In the genomic region with DNA sequence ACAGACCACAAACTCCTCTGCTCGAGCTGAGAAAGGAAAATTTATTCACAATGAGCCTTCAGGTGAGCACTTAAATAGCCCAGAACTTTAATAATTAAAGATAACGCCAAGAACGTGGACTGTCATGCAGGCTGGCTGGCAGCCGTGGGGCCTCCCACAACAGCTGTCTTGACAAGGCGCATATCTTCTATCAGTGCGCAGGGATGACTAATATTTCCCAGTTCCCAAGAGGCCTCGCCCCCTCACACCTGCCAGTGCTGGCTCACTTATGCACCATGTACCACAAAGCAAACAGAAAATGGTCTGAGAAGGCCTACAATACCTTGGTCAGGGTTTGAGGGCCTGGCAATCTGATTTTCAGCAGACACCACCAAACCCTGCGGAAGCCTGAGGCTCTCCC, we compare ENCODE assay signal across 10 mouse cellular contexts. TPM values are rescaled to one million over a fixed set of nuclear protein-coding genes. Genes with fewer than 3 reads are reported as not detected.
A peak's percentile ranks its signal among the peaks of the same experiment; 100 is the strongest.
DNase-seq lines count a peak whose midpoint lies in the region; ATAC-seq lines count a peak whose summit lies in the region.
"Had no signal": no experiment of that assay in that cellular context is flagged by ENCODE, and none has a peak within 500 bp of the region (broad histone marks: within the 10 kb centered on the region; RNA-seq: fewer than 3 reads in every experiment).

No protein-coding gene starts in this region.

- WGBS in kidney, embryonic 15.5 days: 62% methylated on average over 8 of the region's 8 CpGs
- WGBS in stomach, embryonic 16.5 days: 52% methylated on average over 8 of the region's 8 CpGs

- H3K4me2 ChIP-seq in kidney, embryonic 15.5 days: no peak overlapping the region
- H3K4me2 ChIP-seq in stomach, embryonic 16.5 days (ENCODE audit: low read depth, low read length): no peak overlapping the region

- no peaks in the 10 kb centered on the region for H3K9me3 ChIP-seq in kidney, embryonic 15.5 days (replicated peaks)
- no peaks in the 10 kb centered on the region for H3K9me3 ChIP-seq in stomach, embryonic 16.5 days (replicated peaks; ENCODE audit: control insufficient read depth, low read length)

- peaks cover 12% of the 10 kb centered on the region for H3K4me1 ChIP-seq in kidney, embryonic 15.5 days
- no peaks in the 10 kb centered on the region for H3K4me1 ChIP-seq in stomach, embryonic 16.5 days (ENCODE audit: control insufficient read depth, insufficient read depth, low read length)

- no peaks in the 10 kb centered on the region for H3K36me3 ChIP-seq in kidney, embryonic 15.5 days
- H3K36me3 ChIP-seq in stomach, embryonic 16.5 days (ENCODE audit: control insufficient read depth, insufficient read depth, low read length): no peaks in the 10 kb centered on the region

- intact Hi-C loops in heart, postnatal 14 days (cut with DNase I): no loop called here

- H3K27ac ChIP-seq in kidney, embryonic 15.5 days: 0 out of 2 replicates have a peak overlapping the region, but pooled peaks have one; percentile 32
- H3K27ac ChIP-seq in stomach, embryonic 16.5 days (ENCODE audit: low read length): peak overlapping the region; percentile 40

- no peak for DNase-seq in kidney, postnatal 10 days
- peak; percentile 62 for DNase-seq in right cerebral cortex, postnatal 25 days
- no peak for DNase-seq in right cerebral cortex, postnatal 10 days (ENCODE audit: low spot score in 2 of 2)
- DNase-seq in heart, postnatal 14 days: peak; percentile 47 to 52
- no peak for DNase-seq in embryo, embryonic 10 days (ENCODE audit: low spot score)
- no peak for DNase-seq in spleen, postnatal 10 days (ENCODE audit: low spot score in 2 of 2)
- DNase-seq: embryo, embryonic 11 days; kidney, adult 18-20 months had no signal

- no peak overlapping the region for H3K4me3 ChIP-seq in kidney, embryonic 15.5 days (replicated peaks)
- H3K4me3 ChIP-seq in stomach, embryonic 16.5 days (replicated peaks; ENCODE audit: low read length): no peak overlapping the region

- no peak for ATAC-seq in kidney, embryonic 15.5 days (replicated peaks; ENCODE audit: low FRiP score)
- ATAC-seq in stomach, embryonic 16.5 days (ENCODE audit: insufficient read depth, low FRiP score): peak; percentile 69; the same call in 1 of the 2 replicates

- H3K27me3 ChIP-seq in kidney, embryonic 15.5 days: no peaks in the 10 kb centered on the region
- no peaks in the 10 kb centered on the region for H3K27me3 ChIP-seq in stomach, embryonic 16.5 days (ENCODE audit: control insufficient read depth, insufficient read depth, low read length)

- no peak overlapping the region for H3K9ac ChIP-seq in kidney, embryonic 15.5 days
- H3K9ac ChIP-seq in stomach, embryonic 16.5 days (ENCODE audit: low read length): no peak overlapping the region

RNA-seq across cellular contexts. Expression of gene Sorbs1, which starts 14.4 kb away (rescaled TPM):
- polyA plus RNA-seq in kidney, embryonic 15.5 days (2015; fragmentation: Nextera tagmentation; extraction: Ambion mirVana): 53.4 and 59.2 TPM in 2 replicates
- total RNA-seq in heart, postnatal 14 days (2021): 100 to 1,000 TPM; 523 to 539 TPM
- 106 and 114 TPM in 2 replicates for polyA plus RNA-seq in stomach, embryonic 16.5 days (2015; fragmentation: Nextera tagmentation; extraction: Ambion mirVana)

Comparison
In these comparisons a context has a peak if more than half of its experiments do, and no peak if none do; other contexts are left out.
1. DNase-seq: peak in right cerebral cortex, postnatal 25 days (single experiment) and heart, postnatal 14 days (2 of 2); none in kidney, postnatal 10 days (single experiment), right cerebral cortex, postnatal 10 days (0 of 2), embryo, embryonic 10 days (single experiment) and spleen, postnatal 10 days (0 of 2).